Mouse (Mus musculus) R1 (cell line): ENCODE results near the gene Olfr267.

Experiments used
- DNase-seq: peaks from one replicate; pipeline ENCODE4 v3.0.0-alpha.2; 2018; ENCODE audit warnings: low read depth, low spot score

The Olfr267 gene

GRCm38 (mm10) chr4:58787616-58788015, at the start of gene Olfr267:
Gene Olfr267, minus strand, starts transcription at chr4:58787716.
- no peak for DNase-seq

DNA sequence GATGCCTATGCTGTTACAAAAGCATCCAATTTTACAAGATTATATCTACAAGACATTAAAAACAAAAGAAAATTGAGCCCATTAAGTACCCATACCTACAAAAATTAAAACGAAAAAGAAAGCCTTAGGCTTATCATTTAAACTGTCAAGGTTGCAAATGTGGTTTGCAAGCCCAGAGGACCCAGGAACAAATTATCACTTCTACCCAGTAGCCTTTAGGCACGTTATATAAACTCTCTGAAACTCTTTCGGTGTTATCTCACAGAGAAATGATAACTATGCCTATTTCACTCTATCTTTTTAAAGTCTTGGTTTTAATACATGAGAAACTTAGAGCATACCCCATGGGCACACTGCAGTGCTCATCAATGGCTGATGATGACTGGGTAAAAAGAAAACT, 45.4 kb upstream of the Olfr267 start:
- no peak for DNase-seq

GRCm38 (mm10) chr4:58825921-58826320, 38.4 kb upstream of the Olfr267 start:
- no peak for DNase-seq

- DNase-seq = no peak
These were observed 857 bp downstream of the Olfr267 start for GRCm38 (mm10) chr4:58786659-58787058.

- DNase-seq = no peak
These were observed 24.1 kb downstream of the Olfr267 start for GRCm38 (mm10) chr4:58763417-58763816.

GRCm38 (mm10) chr4:58749510-58749909, 38.0 kb downstream of the Olfr267 start:
- DNase-seq = peak; percentile 14

DNA sequence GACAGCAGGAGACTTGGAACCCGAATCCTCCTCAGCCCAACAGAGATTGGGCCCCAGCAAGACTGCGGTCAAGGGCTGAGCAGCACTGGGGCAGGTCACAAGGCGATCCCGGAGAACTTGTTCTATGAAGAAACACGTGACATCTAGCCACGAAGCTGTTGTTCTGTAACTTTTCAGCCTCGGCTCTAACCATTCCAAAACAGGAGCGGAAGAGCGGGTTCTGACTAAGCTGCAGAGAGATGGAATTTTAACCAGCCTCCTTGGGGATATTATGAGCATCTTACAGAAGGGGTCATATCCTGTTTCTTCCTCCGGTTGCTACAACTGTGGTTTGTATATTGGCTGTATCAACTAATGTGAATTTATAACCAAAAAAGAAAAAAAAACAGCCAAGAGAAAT, 38.4 kb downstream of the Olfr267 start:
- peak; percentile 39 for DNase-seq

DNA sequence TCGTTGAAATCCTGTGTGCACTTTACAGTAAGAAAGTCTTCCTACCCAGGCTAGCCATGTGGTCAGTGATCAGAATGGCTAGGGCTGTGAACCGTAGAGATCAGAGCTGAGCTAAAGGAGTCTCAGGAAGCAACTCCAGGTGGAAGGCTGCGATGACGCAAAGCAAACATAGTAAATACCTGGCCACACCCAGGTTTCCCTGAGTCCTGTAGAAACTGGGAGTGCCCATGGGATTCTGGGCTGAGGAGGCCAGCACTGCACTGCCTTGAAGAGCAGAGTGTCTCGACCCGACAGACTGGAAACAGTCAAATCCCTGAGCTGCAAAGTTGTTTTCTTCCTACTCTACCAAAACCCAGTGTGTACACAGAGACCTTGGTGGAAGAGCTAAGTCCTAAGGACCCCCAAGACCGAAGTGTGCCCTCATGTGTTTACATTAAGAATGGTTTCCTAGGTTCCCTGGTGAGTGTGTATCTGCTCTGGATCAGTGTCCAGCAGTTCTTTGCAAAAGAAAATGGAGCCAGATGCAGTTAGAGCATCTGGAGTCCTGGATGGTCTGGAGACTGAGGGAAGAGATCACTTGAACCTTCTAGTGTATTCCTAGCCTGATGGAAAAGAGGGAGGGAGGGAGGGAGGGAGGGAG, 41.8 kb downstream of the Olfr267 start:
- peak; percentile 38 for DNase-seq

DNA sequence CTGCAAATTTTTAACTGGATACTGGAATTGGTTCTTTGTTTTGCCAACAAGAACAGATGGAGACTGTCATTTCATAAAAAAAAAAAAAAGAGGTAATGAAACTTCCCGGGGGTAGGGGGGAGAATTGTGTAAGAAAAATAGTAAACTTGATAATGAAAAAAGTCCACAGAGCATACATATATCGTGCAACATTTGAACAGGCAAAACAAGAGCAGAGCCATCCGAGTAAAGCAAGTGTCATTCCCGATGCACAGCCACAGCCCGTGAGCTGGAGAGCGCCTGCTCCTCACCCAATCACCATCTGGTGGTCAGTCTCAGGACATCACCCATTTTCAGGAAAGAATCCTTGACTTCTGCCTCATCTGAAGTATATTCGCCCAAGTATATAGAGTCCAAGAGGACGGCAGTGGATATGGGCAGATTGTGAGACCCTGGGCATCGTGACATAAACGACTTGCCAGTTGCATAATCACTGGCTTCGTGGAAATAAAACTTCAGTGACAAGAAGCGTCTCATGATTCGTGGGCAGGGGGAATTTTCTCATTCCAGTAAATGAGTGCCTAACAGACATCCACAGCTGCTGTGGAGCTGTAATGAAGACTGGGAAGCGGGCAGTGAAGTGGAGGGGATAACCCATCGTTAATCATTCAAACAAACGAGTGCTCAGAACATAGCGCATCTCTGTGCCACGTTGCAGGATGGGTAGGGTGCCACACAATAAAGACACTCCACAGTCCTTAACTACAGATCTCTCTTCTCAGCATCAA, 50.5 kb downstream of the Olfr267 start:
- no peak for DNase-seq
